Mouse (Mus musculus): Measurements from ENCODE around the gene Cyld. TPM values are rescaled to one million over a fixed set of nuclear protein-coding genes. Genes with fewer than 3 reads are reported as not detected.

The Cyld gene
- polyA plus RNA-seq, 1 experiment from 2014 or later: 9.5 TPM

- no peak overlapping the region for H3K27ac ChIP-seq (ENCODE audit: low read length)
- 0 out of 2 replicates have a peak, but pooled peaks cover 3% of the 10 kb centered on the region for H3K27me3 ChIP-seq (replicated peaks; ENCODE audit: insufficient read depth, low read length)
- H3K9ac ChIP-seq (replicated peaks; ENCODE audit: low read depth): no peak overlapping the region
- DNase-seq (ENCODE audit: low spot score) (peak; percentile 48), ATAC-seq (no peak)
- no peaks in the 10 kb centered on the region for H3K4me1 ChIP-seq (ENCODE audit: insufficient read depth, low read depth, low read length)
- H3K4me2 ChIP-seq (replicated peaks; ENCODE audit: low read depth, low read length): no peak overlapping the region
- no peak for TF ChIP-seq EP300 (IDR thresholded peaks at IDR 0.05)
- TF ChIP-seq CTCF (IDR thresholded peaks at IDR 0.05): no peak
- H3K4me3 ChIP-seq (ENCODE audit: low read depth, low read length): no peak overlapping the region
- H3K9me3 ChIP-seq (ENCODE audit: low read length): no peaks in the 10 kb centered on the region
- 54% methylated on average over 6 of the region's 6 CpGs for WGBS
- H3K36me3 ChIP-seq (ENCODE audit: insufficient read depth, low read length): no peaks in the 10 kb centered on the region
Measured at GRCm38 (mm10) chr8:88662401-88662821, 34.4 kb upstream of the Cyld start.

- Histone ChIP-seq H3K27ac (ENCODE audit: low read length) (no peak overlapping the region), H3K4me3 (ENCODE audit: low read depth, low read length) (no peak overlapping the region), H3K4me2 (replicated peaks; ENCODE audit: low read depth, low read length) (no peak overlapping the region), H3K4me1 (ENCODE audit: insufficient read depth, low read depth, low read length) (no peaks in the 10 kb centered on the region), H3K27me3 (replicated peaks; ENCODE audit: insufficient read depth, low read length) (0 out of 2 replicates have a peak, but pooled peaks cover 3% of the 10 kb centered on the region), H3K36me3 (ENCODE audit: insufficient read depth, low read length) (no peaks in the 10 kb centered on the region), H3K9me3 (ENCODE audit: low read length) (no peaks in the 10 kb centered on the region), H3K9ac (replicated peaks; ENCODE audit: low read depth) (no peak overlapping the region)
- no peak for ATAC-seq
- TF ChIP-seq CTCF (IDR thresholded peaks at IDR 0.05): no peak
- DNase-seq (ENCODE audit: low spot score): no peak
- WGBS: 67% methylated on average over 16 of the region's 16 CpGs
Measured at GRCm38 (mm10) chr8:88664121-88664520, 32.7 kb upstream of the Cyld start.

DNA sequence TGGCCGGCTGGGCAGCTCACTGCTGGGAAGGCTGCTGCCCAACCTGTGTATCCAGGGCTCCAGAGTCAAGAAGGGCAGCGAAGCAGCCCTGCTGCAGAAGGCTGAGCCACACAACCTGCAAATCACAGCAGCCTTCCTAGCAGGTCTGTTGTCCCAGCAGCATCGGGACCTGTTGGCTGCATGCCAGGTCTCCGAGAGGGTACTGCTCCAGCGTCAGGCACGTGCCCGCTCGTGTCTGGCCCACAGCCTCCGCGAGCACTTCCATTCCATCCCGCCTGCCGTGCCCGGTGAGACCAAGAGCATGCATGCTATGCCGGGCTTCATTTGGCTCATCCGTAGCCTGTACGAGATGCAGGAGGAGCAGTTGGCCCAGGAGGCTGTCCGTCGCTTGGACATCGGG, 31.9 kb upstream of the Cyld start:
- DNase-seq (ENCODE audit: low spot score): no peak
- ATAC-seq: no peak
- Histone ChIP-seq H3K9ac (replicated peaks; ENCODE audit: low read depth) (no peak overlapping the region), H3K4me3 (ENCODE audit: low read depth, low read length) (no peak overlapping the region), H3K4me2 (replicated peaks; ENCODE audit: low read depth, low read length) (no peak overlapping the region), H3K27me3 (replicated peaks; ENCODE audit: insufficient read depth, low read length) (0 out of 2 replicates have a peak, but pooled peaks cover 3% of the 10 kb centered on the region), H3K36me3 (ENCODE audit: insufficient read depth, low read length) (no peaks in the 10 kb centered on the region), H3K4me1 (ENCODE audit: insufficient read depth, low read depth, low read length) (no peaks in the 10 kb centered on the region), H3K9me3 (ENCODE audit: low read length) (no peaks in the 10 kb centered on the region), H3K27ac (ENCODE audit: low read length) (no peak overlapping the region)
- WGBS: 74% methylated on average over 19 of the region's 19 CpGs
- no peak for TF ChIP-seq EP300 (IDR thresholded peaks at IDR 0.05)
- TF ChIP-seq CTCF (IDR thresholded peaks at IDR 0.05): no peak

DNA sequence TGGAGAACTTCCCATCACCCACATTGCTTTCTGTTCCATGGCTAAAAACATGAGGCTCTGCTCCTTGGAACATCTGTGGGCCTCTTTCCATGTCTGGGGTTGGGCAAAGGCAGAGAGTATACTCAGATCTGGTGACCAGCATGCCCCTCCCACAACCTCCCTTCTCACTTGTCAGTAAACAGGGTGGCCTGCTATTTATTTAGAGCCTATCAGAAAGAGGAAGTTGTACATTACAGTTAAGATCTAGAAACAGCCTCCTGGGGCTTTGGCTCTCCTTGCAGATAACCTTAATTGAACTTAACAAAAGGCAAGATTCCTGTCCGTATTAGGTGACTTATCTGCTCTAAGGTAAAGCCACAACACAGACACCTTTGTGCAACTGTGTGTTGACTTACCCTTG, 30.4 kb upstream of the Cyld start:
- Histone ChIP-seq H3K27me3 (replicated peaks; ENCODE audit: insufficient read depth, low read length) (0 out of 2 replicates have a peak, but pooled peaks cover 3% of the 10 kb centered on the region), H3K36me3 (ENCODE audit: insufficient read depth, low read length) (no peaks in the 10 kb centered on the region), H3K4me2 (replicated peaks; ENCODE audit: low read depth, low read length) (no peak overlapping the region), H3K4me3 (ENCODE audit: low read depth, low read length) (no peak overlapping the region), H3K9me3 (ENCODE audit: low read length) (no peaks in the 10 kb centered on the region), H3K9ac (replicated peaks; ENCODE audit: low read depth) (no peak overlapping the region), H3K4me1 (ENCODE audit: insufficient read depth, low read depth, low read length) (no peaks in the 10 kb centered on the region), H3K27ac (ENCODE audit: low read length) (no peak overlapping the region)
- DNase-seq (ENCODE audit: low spot score) (peak; percentile 55), ATAC-seq (peak; percentile 62)
- WGBS: 35% methylated on average over 1 of the region's 1 CpGs
- TF ChIP-seq EP300 (IDR thresholded peaks at IDR 0.05): no peak

GRCm38 (mm10) chr8:88668400-88669086, 28.3 kb upstream of the Cyld start:
- no peaks in the 10 kb centered on the region for H3K4me1 ChIP-seq (ENCODE audit: insufficient read depth, low read depth, low read length)
- H3K27ac ChIP-seq (ENCODE audit: low read length): no peak overlapping the region
- H3K27me3 ChIP-seq (replicated peaks; ENCODE audit: insufficient read depth, low read length): 0 out of 2 replicates have a peak, but pooled peaks cover 3% of the 10 kb centered on the region
- DNase-seq (ENCODE audit: low spot score): peak; percentile 34
- no peaks in the 10 kb centered on the region for H3K36me3 ChIP-seq (ENCODE audit: insufficient read depth, low read length)
- TF ChIP-seq CTCF (IDR thresholded peaks at IDR 0.05): no peak
- no peak for TF ChIP-seq EP300 (IDR thresholded peaks at IDR 0.05)
- peak; percentile 28 for ATAC-seq
- no peak overlapping the region for H3K4me2 ChIP-seq (replicated peaks; ENCODE audit: low read depth, low read length)
- no peak overlapping the region for H3K4me3 ChIP-seq (ENCODE audit: low read depth, low read length)
- no peaks in the 10 kb centered on the region for H3K9me3 ChIP-seq (ENCODE audit: low read length)
- WGBS: 62% methylated on average over 13 of the region's 14 CpGs
- H3K9ac ChIP-seq (replicated peaks; ENCODE audit: low read depth): no peak overlapping the region

GRCm38 (mm10) chr8:88670782-88671181, 26.0 kb upstream of the Cyld start:
- H3K4me2 ChIP-seq (replicated peaks; ENCODE audit: low read depth, low read length): no peak overlapping the region
- H3K4me1 ChIP-seq (ENCODE audit: insufficient read depth, low read depth, low read length): no peaks in the 10 kb centered on the region
- no peak overlapping the region for H3K9ac ChIP-seq (replicated peaks; ENCODE audit: low read depth)
- H3K36me3 ChIP-seq (ENCODE audit: insufficient read depth, low read length): no peaks in the 10 kb centered on the region
- no peak overlapping the region for H3K27ac ChIP-seq (ENCODE audit: low read length)
- H3K27me3 ChIP-seq (replicated peaks; ENCODE audit: insufficient read depth, low read length): no peaks in the 10 kb centered on the region
- 78% methylated on average over 6 of the region's 6 CpGs for WGBS
- H3K4me3 ChIP-seq (ENCODE audit: low read depth, low read length): no peak overlapping the region
- no peaks in the 10 kb centered on the region for H3K9me3 ChIP-seq (ENCODE audit: low read length)
- TF ChIP-seq CTCF (IDR thresholded peaks at IDR 0.05): no peak
- TF ChIP-seq EP300 (IDR thresholded peaks at IDR 0.05): no peak
- DNase-seq (ENCODE audit: low spot score) (no peak), ATAC-seq (no peak)
